23 mouse cellular contexts compared by ENCODE assay signal in the genomic region with DNA sequence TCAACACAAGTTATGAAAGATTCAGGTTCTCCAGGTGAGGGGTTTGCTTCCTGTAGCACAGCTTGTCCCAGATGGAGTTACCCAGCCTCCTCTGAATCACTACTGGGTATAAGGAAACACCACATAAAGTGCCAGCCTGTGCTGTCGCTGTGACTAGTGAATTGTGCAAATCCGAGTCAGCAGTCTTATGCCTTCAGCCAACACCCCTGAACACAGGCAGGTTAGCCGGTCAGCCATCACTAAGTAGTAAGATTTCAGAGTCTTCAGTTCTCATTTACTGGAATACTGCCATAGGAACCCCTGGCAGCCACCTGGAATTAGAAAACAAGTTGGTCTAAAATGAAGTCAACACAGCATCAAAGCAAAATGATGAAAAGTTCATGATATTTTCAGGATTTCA. TPM values are rescaled to one million over a fixed set of nuclear protein-coding genes. Genes with fewer than 3 reads are reported as not detected.
DNase-seq lines count a peak whose midpoint lies in the region; ATAC-seq and TF ChIP-seq lines count a peak whose summit lies in the region.
"Had no signal": no experiment of that assay in that cellular context is flagged by ENCODE, and none has a peak within 500 bp of the region (broad histone marks: within the 10 kb centered on the region; RNA-seq: fewer than 3 reads in every experiment).

No protein-coding gene starts in this region.

- H3K36me3 ChIP-seq in liver, adult 2 months (ENCODE audit: control insufficient read depth, insufficient read depth, low read length) = no peaks in the 10 kb centered on the region
- H3K36me3 ChIP-seq in liver, embryonic 11.5 days (ENCODE audit: control insufficient read depth, insufficient read depth, low read length) = no peaks in the 10 kb centered on the region
- H3K36me3 ChIP-seq: hindbrain, embryonic 13.5 days; limb, embryonic 12.5 days; neural tube, embryonic 12.5 days had no signal

- DNase-seq in adrenal gland, adult 2 months = peak; percentile 34
- no peak for DNase-seq in adrenal gland, postnatal 4 days (ENCODE audit: low spot score in 2 of 2)
- peak; percentile 74 for DNase-seq in liver, adult 2 months (ENCODE audit: extremely low read depth, low read depth, low spot score)
- DNase-seq in liver, embryonic 11.5 days (ENCODE audit: low spot score) = no peak
- DNase-seq in adrenal gland, postnatal 14 days = peak; percentile 36
- peak; percentile 8 for DNase-seq in kidney, postnatal 10 days
- DNase-seq in layer of hippocampus, adult 8-10 months (ENCODE audit: low spot score in 2 of 2) = no peak
- DNase-seq in heart, postnatal 14 days = no peak
- DNase-seq: cerebellum, adult 11-12 months; cerebellum, postnatal 36 days; right cerebral cortex, postnatal 25 days; thymus, adult 2 months had no signal

- intact Hi-C loops in heart, postnatal 14 days (cut with DNase I) = no loop called here

- peak overlapping the region; percentile 46; the same call in 1 of the 2 replicates for H3K27ac ChIP-seq in liver, adult 2 months (replicated peaks; ENCODE audit: insufficient read depth, low read depth, low read length)
- no peak overlapping the region for H3K27ac ChIP-seq in liver, embryonic 11.5 days (ENCODE audit: low read depth, low read length)
- H3K27ac ChIP-seq: hindbrain, embryonic 13.5 days; limb, embryonic 12.5 days; liver, embryonic 14.5 days; macrophage; neural tube, embryonic 12.5 days had no signal

- no peak overlapping the region for H3K4me2 ChIP-seq in liver, embryonic 11.5 days
- H3K4me2 ChIP-seq: heart, embryonic 11.5 days; hindbrain, embryonic 13.5 days; limb, embryonic 12.5 days; midbrain, embryonic 11.5 days; neural tube, embryonic 12.5 days had no signal

- H3K4me3 ChIP-seq in liver, adult 2 months (ENCODE audit: insufficient read depth, low read depth, low read length) = no peak overlapping the region
- no peak overlapping the region for H3K4me3 ChIP-seq in liver, embryonic 11.5 days (ENCODE audit: low read depth, low read length)
- H3K4me3 ChIP-seq: hindbrain, embryonic 13.5 days; limb, embryonic 12.5 days; neural tube, embryonic 12.5 days had no signal

- peaks cover 11% of the 10 kb centered on the region for H3K4me1 ChIP-seq in liver, adult 2 months (ENCODE audit: control insufficient read depth, insufficient read depth, low read length)
- H3K4me1 ChIP-seq in liver, embryonic 11.5 days (replicated peaks; ENCODE audit: control insufficient read depth, insufficient read depth, low read length) = no peaks in the 10 kb centered on the region
- H3K4me1 ChIP-seq: hindbrain, embryonic 13.5 days; limb, embryonic 12.5 days; neural tube, embryonic 12.5 days had no signal

- TF ChIP-seq POLR2A in liver, adult 2 months (IDR thresholded peaks at IDR 0.05; ENCODE audit: extremely low read depth, insufficient read depth, low read length) = no peak

- no peak for TF ChIP-seq CTCF in liver, adult 2 months (IDR thresholded peaks at IDR 0.05; ENCODE audit: low read depth, low read length)

- no peak overlapping the region for H3K9ac ChIP-seq in liver, adult 2 months (ENCODE audit: low read depth, low read length)
- H3K9ac ChIP-seq in liver, embryonic 11.5 days (ENCODE audit: low read depth, low read length) = no peak overlapping the region
- H3K9ac ChIP-seq: hindbrain, embryonic 13.5 days; limb, embryonic 12.5 days; liver, embryonic 14.5 days; neural tube, embryonic 12.5 days had no signal

- no peaks in the 10 kb centered on the region for H3K79me2 ChIP-seq in liver, adult 2 months (ENCODE audit: control insufficient read depth, insufficient read depth, low read length)

- H3K27me3 ChIP-seq in liver, adult 2 months (ENCODE audit: control insufficient read depth, insufficient read depth, low read length) = no peaks in the 10 kb centered on the region
- H3K27me3 ChIP-seq in liver, embryonic 11.5 days (replicated peaks; ENCODE audit: control insufficient read depth, insufficient read depth, low read length) = no peaks in the 10 kb centered on the region
- H3K27me3 ChIP-seq: hindbrain, embryonic 13.5 days; limb, embryonic 12.5 days; neural tube, embryonic 12.5 days; Patski had no signal

- WGBS in liver, adult 2 months = 24% methylated on average over 3 of the region's 3 CpGs
- 78% methylated on average over 3 of the region's 3 CpGs for WGBS in liver, embryonic 11.5 days

- no peaks in the 10 kb centered on the region for H3K9me3 ChIP-seq in liver, embryonic 11.5 days (ENCODE audit: control insufficient read depth, low read length)
- H3K9me3 ChIP-seq: neural tube, embryonic 12.5 days had no signal

- ATAC-seq in liver, embryonic 11.5 days (replicated peaks; ENCODE audit: low FRiP score) = no peak
- ATAC-seq: CD4-positive, CD25-positive, alpha-beta regulatory T cell, adult 4 months; inflammation-experienced regulatory T-cells, adult 6 months; Patski had no signal

RNA-seq across cellular contexts. Expression of gene Fam13a, which starts 47.3 kb away (rescaled TPM):
- 10 to 100 TPM; 42.2 to 73.3 TPM for total RNA-seq in adrenal gland, adult 2 months (2021)
- 6.7 and 7.9 TPM in 2 replicates for polyA plus RNA-seq in adrenal gland, adult 2 months (2012; rRNA removed)
- total RNA-seq in adrenal gland, postnatal 4 days (2021) = 10 to 100 TPM; 20.0 to 20.7 TPM
- total RNA-seq in liver, adult 2 months (2014; rRNA removed) = 42.5 and 48.3 TPM in 2 replicates
- polyA plus RNA-seq in liver, adult 2 months (2012; rRNA removed) = 3.2 and 3.4 TPM in 2 replicates
- 1.5 and 2.1 TPM in 2 replicates for polyA plus RNA-seq in liver, embryonic 11.5 days (2014; fragmentation: Nextera tagmentation; extraction: Ambion mirVana)
- 90.8 and 138 TPM in 2 replicates for total RNA-seq in adrenal gland, postnatal 14 days (2021)
- 10 to 100 TPM; 18.9 to 20.1 (median 19.5) TPM for total RNA-seq in layer of hippocampus, adult 8-10 months (2022)
- 10 to 100 TPM; 17.3 to 22.0 TPM for total RNA-seq in heart, postnatal 14 days (2021)
- total RNA-seq: monocyte, adult 5-6 weeks had no signal

Comparison
In these comparisons a context has a peak if more than half of its experiments do, and no peak if none do; other contexts are left out.
1. DNase-seq: peak in adrenal gland, adult 2 months (single experiment), liver, adult 2 months (single experiment), adrenal gland, postnatal 14 days (single experiment) and kidney, postnatal 10 days (single experiment); none in adrenal gland, postnatal 4 days (0 of 2), liver, embryonic 11.5 days (single experiment), layer of hippocampus, adult 8-10 months (0 of 2) and heart, postnatal 14 days (0 of 2).